Mouse (Mus musculus) urinary bladder, postnatal 10 days (tissue): ENCODE results near the gene Gm19684.
"Not testable (repeated sequence)": the region's sequence is repeated elsewhere in the genome, so short reads cannot be mapped to it uniquely, and the experiment has no call there.

Experiments used
- DNase-seq: peaks from one replicate; pipeline ENCODE4 v3.0.0; 2022; ENCODE audit warnings: low spot score

Gm19684 gene

GRCm38 (mm10) chr17:36121352-36122020, at the start of gene Gm19684:
Gene Gm19684 (plus strand): TSS chr17:36121678.
- not testable (repeated sequence) for DNase-seq

GRCm38 (mm10) chr17:36081901-36082300, 39.6 kb upstream of the Gm19684 start:
- not testable (repeated sequence) for DNase-seq

GRCm38 (mm10) chr17:36082519-36083232, 38.8 kb upstream of the Gm19684 start:
- not testable (repeated sequence) for DNase-seq

- DNase-seq = no peak
These were observed 38.1 kb upstream of the Gm19684 start for GRCm38 (mm10) chr17:36083266-36083869.

- DNase-seq = no peak
These were observed 37.5 kb upstream of the Gm19684 start for GRCm38 (mm10) chr17:36083870-36084451.

- DNase-seq = not testable (repeated sequence)
These were observed 35.5 kb upstream of the Gm19684 start for GRCm38 (mm10) chr17:36085976-36086375.

GRCm38 (mm10) chr17:36091933-36092332, 29.5 kb upstream of the Gm19684 start:
- not testable (repeated sequence) for DNase-seq

GRCm38 (mm10) chr17:36092520-36092919, 29.0 kb upstream of the Gm19684 start:
- DNase-seq = not testable (repeated sequence)

GRCm38 (mm10) chr17:36093936-36094335, 27.5 kb upstream of the Gm19684 start:
- DNase-seq = no peak

- DNase-seq = not testable (repeated sequence)
These were observed 21.9 kb upstream of the Gm19684 start for GRCm38 (mm10) chr17:36099603-36100002.

GRCm38 (mm10) chr17:36102091-36102490, 19.4 kb upstream of the Gm19684 start:
- DNase-seq = not testable (repeated sequence)

- DNase-seq = not testable (repeated sequence)
These were observed 11.3 kb upstream of the Gm19684 start for GRCm38 (mm10) chr17:36110129-36110528.

GRCm38 (mm10) chr17:36110641-36111509, 10.6 kb upstream of the Gm19684 start:
- not testable (repeated sequence) for DNase-seq

GRCm38 (mm10) chr17:36111510-36111868, 10.0 kb upstream of the Gm19684 start:
- DNase-seq = not testable (repeated sequence)

GRCm38 (mm10) chr17:36113979-36114593, 7.4 kb upstream of the Gm19684 start:
- not testable (repeated sequence) for DNase-seq

GRCm38 (mm10) chr17:36116545-36116944, 4.9 kb upstream of the Gm19684 start:
- not testable (repeated sequence) for DNase-seq

- not testable (repeated sequence) for DNase-seq
These were observed 639 bp upstream of the Gm19684 start for GRCm38 (mm10) chr17:36120839-36121238.

- not testable (repeated sequence) for DNase-seq
These were observed 2.6 kb downstream of the Gm19684 start for GRCm38 (mm10) chr17:36124111-36124510.

- DNase-seq = not testable (repeated sequence)
These were observed 7.0 kb downstream of the Gm19684 start for GRCm38 (mm10) chr17:36128525-36128924.

- DNase-seq = not testable (repeated sequence)
These were observed 7.7 kb downstream of the Gm19684 start, which contains the start of gene Gm7030 for GRCm38 (mm10) chr17:36128968-36129817. Gene Gm7030 (minus strand): TSS chr17:36129425.
